Mouse (Mus musculus): ENCODE measurements around the gene Rab20. TPM values are rescaled to one million over a fixed set of nuclear protein-coding genes. Genes with fewer than 3 reads are reported as not detected.

Gene Rab20
- polyA plus RNA-seq, 1 experiment: 17.1 TPM

- TF ChIP-seq POLR2A (IDR thresholded peaks at IDR 0.05; ENCODE audit: low read depth, low read length): no peak
- no peak for TF ChIP-seq CTCF (IDR thresholded peaks at IDR 0.05; ENCODE audit: extremely low read depth, insufficient read depth, insufficient read length, insufficient replicate concordance)
- Histone ChIP-seq H3K27me3 (ENCODE audit: control insufficient read depth, insufficient read depth, low read length) (no peaks in the 10 kb centered on the region), H3K36me3 (ENCODE audit: control insufficient read depth, insufficient read depth, low read length) (no peaks in the 10 kb centered on the region), H3K4me1 (ENCODE audit: control insufficient read depth, insufficient read depth, insufficient read length) (no peaks in the 10 kb centered on the region), H3K27ac (ENCODE audit: insufficient read depth, low read length) (no peak overlapping the region), H3K4me3 (ENCODE audit: extremely low read depth, insufficient read depth, insufficient read length) (no peak overlapping the region)
- DNase-seq (ENCODE audit: low read depth in 1 of 2, low spot score in 2 of 2): no peak
- WGBS: 77% methylated on average over 13 of the region's 13 CpGs
Measured at GRCm38 (mm10) chr8:11417762-11418161, 60.7 kb downstream of the Rab20 start.

GRCm38 (mm10) chr8:11415089-11415488, 63.4 kb downstream of the Rab20 start:
- Histone ChIP-seq H3K4me3 (ENCODE audit: extremely low read depth, insufficient read depth, insufficient read length) (no peak overlapping the region), H3K4me1 (ENCODE audit: control insufficient read depth, insufficient read depth, insufficient read length) (no peaks in the 10 kb centered on the region), H3K27me3 (ENCODE audit: control insufficient read depth, insufficient read depth, low read length) (no peaks in the 10 kb centered on the region), H3K36me3 (ENCODE audit: control insufficient read depth, insufficient read depth, low read length) (no peaks in the 10 kb centered on the region), H3K27ac (ENCODE audit: insufficient read depth, low read length) (no peak overlapping the region)
- TF ChIP-seq POLR2A (IDR thresholded peaks at IDR 0.05; ENCODE audit: low read depth, low read length): no peak
- no peak for TF ChIP-seq CTCF (IDR thresholded peaks at IDR 0.05; ENCODE audit: extremely low read depth, insufficient read depth, insufficient read length, insufficient replicate concordance)
- DNase-seq (ENCODE audit: low read depth in 1 of 2, low spot score in 2 of 2): no peak
- 87% methylated on average over 10 of the region's 10 CpGs for WGBS

GRCm38 (mm10) chr8:11414304-11414703, 64.2 kb downstream of the Rab20 start:
- H3K27me3 ChIP-seq (ENCODE audit: control insufficient read depth, insufficient read depth, low read length): no peaks in the 10 kb centered on the region
- WGBS: 91% methylated on average over 8 of the region's 8 CpGs
- TF ChIP-seq CTCF (IDR thresholded peaks at IDR 0.05; ENCODE audit: extremely low read depth, insufficient read depth, insufficient read length, insufficient replicate concordance) (no peak), POLR2A (IDR thresholded peaks at IDR 0.05; ENCODE audit: low read depth, low read length) (no peak)
- no peaks in the 10 kb centered on the region for H3K36me3 ChIP-seq (ENCODE audit: control insufficient read depth, insufficient read depth, low read length)
- no peak overlapping the region for H3K4me3 ChIP-seq (ENCODE audit: extremely low read depth, insufficient read depth, insufficient read length)
- no peaks in the 10 kb centered on the region for H3K4me1 ChIP-seq (ENCODE audit: control insufficient read depth, insufficient read depth, insufficient read length)
- no peak overlapping the region for H3K27ac ChIP-seq (ENCODE audit: insufficient read depth, low read length)
- DNase-seq (ENCODE audit: low read depth in 1 of 2, low spot score in 2 of 2): no peak

GRCm38 (mm10) chr8:11412450-11412849, 66.1 kb downstream of the Rab20 start:
- Histone ChIP-seq H3K36me3 (ENCODE audit: control insufficient read depth, insufficient read depth, low read length) (no peaks in the 10 kb centered on the region), H3K4me1 (ENCODE audit: control insufficient read depth, insufficient read depth, insufficient read length) (no peaks in the 10 kb centered on the region), H3K27ac (ENCODE audit: insufficient read depth, low read length) (no peak overlapping the region), H3K4me3 (ENCODE audit: extremely low read depth, insufficient read depth, insufficient read length) (no peak overlapping the region), H3K27me3 (ENCODE audit: control insufficient read depth, insufficient read depth, low read length) (no peaks in the 10 kb centered on the region)
- no peak for DNase-seq (ENCODE audit: low read depth in 1 of 2, low spot score in 2 of 2)
- no peak for TF ChIP-seq POLR2A (IDR thresholded peaks at IDR 0.05; ENCODE audit: low read depth, low read length)
- TF ChIP-seq CTCF (IDR thresholded peaks at IDR 0.05; ENCODE audit: extremely low read depth, insufficient read depth, insufficient read length, insufficient replicate concordance): no peak
- WGBS: 84% methylated on average over 5 of the region's 5 CpGs

- DNase-seq (ENCODE audit: low read depth in 1 of 2, low spot score in 2 of 2): no peak
- no peaks in the 10 kb centered on the region for H3K27me3 ChIP-seq (ENCODE audit: control insufficient read depth, insufficient read depth, low read length)
- TF ChIP-seq CTCF (IDR thresholded peaks at IDR 0.05; ENCODE audit: extremely low read depth, insufficient read depth, insufficient read length, insufficient replicate concordance) (no peak), POLR2A (IDR thresholded peaks at IDR 0.05; ENCODE audit: low read depth, low read length) (no peak)
- no peak overlapping the region for H3K27ac ChIP-seq (ENCODE audit: insufficient read depth, low read length)
- WGBS: 82% methylated on average over 12 of the region's 12 CpGs
- H3K4me1 ChIP-seq (ENCODE audit: control insufficient read depth, insufficient read depth, insufficient read length): no peaks in the 10 kb centered on the region
- no peaks in the 10 kb centered on the region for H3K36me3 ChIP-seq (ENCODE audit: control insufficient read depth, insufficient read depth, low read length)
- H3K4me3 ChIP-seq (ENCODE audit: extremely low read depth, insufficient read depth, insufficient read length): no peak overlapping the region
Measured at GRCm38 (mm10) chr8:11411504-11412124, 66.9 kb downstream of the Rab20 start.

- no peaks in the 10 kb centered on the region for H3K36me3 ChIP-seq (ENCODE audit: control insufficient read depth, insufficient read depth, low read length)
- no peak for DNase-seq (ENCODE audit: low read depth in 1 of 2, low spot score in 2 of 2)
- WGBS: 84% methylated on average over 13 of the region's 13 CpGs
- H3K4me3 ChIP-seq (ENCODE audit: extremely low read depth, insufficient read depth, insufficient read length): no peak overlapping the region
- H3K27ac ChIP-seq (ENCODE audit: insufficient read depth, low read length): no peak overlapping the region
- H3K27me3 ChIP-seq (ENCODE audit: control insufficient read depth, insufficient read depth, low read length): no peaks in the 10 kb centered on the region
- no peak for TF ChIP-seq CTCF (IDR thresholded peaks at IDR 0.05; ENCODE audit: extremely low read depth, insufficient read depth, insufficient read length, insufficient replicate concordance)
- TF ChIP-seq POLR2A (IDR thresholded peaks at IDR 0.05; ENCODE audit: low read depth, low read length): no peak
- H3K4me1 ChIP-seq (ENCODE audit: control insufficient read depth, insufficient read depth, insufficient read length): no peaks in the 10 kb centered on the region
Measured at GRCm38 (mm10) chr8:11405722-11406481, 72.6 kb downstream of the Rab20 start.

GRCm38 (mm10) chr8:11404614-11405013, 73.9 kb downstream of the Rab20 start:
- WGBS: 73% methylated on average over 4 of the region's 4 CpGs
- no peak for DNase-seq (ENCODE audit: low read depth in 1 of 2, low spot score in 2 of 2)
- TF ChIP-seq POLR2A (IDR thresholded peaks at IDR 0.05; ENCODE audit: low read depth, low read length) (no peak), CTCF (IDR thresholded peaks at IDR 0.05; ENCODE audit: extremely low read depth, insufficient read depth, insufficient read length, insufficient replicate concordance) (no peak)
- H3K4me1 ChIP-seq (ENCODE audit: control insufficient read depth, insufficient read depth, insufficient read length): no peaks in the 10 kb centered on the region
- H3K27ac ChIP-seq (ENCODE audit: insufficient read depth, low read length): no peak overlapping the region
- H3K27me3 ChIP-seq (ENCODE audit: control insufficient read depth, insufficient read depth, low read length): no peaks in the 10 kb centered on the region
- no peaks in the 10 kb centered on the region for H3K36me3 ChIP-seq (ENCODE audit: control insufficient read depth, insufficient read depth, low read length)
- no peak overlapping the region for H3K4me3 ChIP-seq (ENCODE audit: extremely low read depth, insufficient read depth, insufficient read length)

Data from spleen, adult 2 months (tissue).